Mouse (Mus musculus): Measurements from ENCODE around the gene Fastkd1. TPM values are rescaled to one million over a fixed set of nuclear protein-coding genes. Genes with fewer than 3 reads are reported as not detected.
"Not testable (repeated sequence)": the region's sequence is repeated elsewhere in the genome, so short reads cannot be mapped to it uniquely, and the experiment has no call there.

Fastkd1 gene
- polyA plus RNA-seq, 1 experiment from 2014 or later, result 10.3 TPM

GRCm38 (mm10) chr2:69637989-69638388 is 75.3 kb downstream of the Fastkd1 start:
- H3K36me3 ChIP-seq (ENCODE audit: insufficient read depth, low read length); ATAC-seq (replicated peaks; ENCODE audit: low FRiP score, low read depth); H3K4me2 ChIP-seq (ENCODE audit: low read length); H3K9me3 ChIP-seq (replicated peaks; ENCODE audit: low read length); DNase-seq (ENCODE audit: low spot score); H3K27ac ChIP-seq; H3K9ac ChIP-seq (ENCODE audit: low read depth, low read length); H3K27me3 ChIP-seq (ENCODE audit: insufficient read depth, low read length); H3K4me3 ChIP-seq (replicated peaks; ENCODE audit: low read depth, low read length); H3K4me1 ChIP-seq (replicated peaks; ENCODE audit: insufficient read depth, low read length): not testable (repeated sequence)
- peak; percentile 12; the same call in 1 of the 2 replicates for TF ChIP-seq CTCF (IDR thresholded peaks at IDR 0.05; ENCODE audit: low read depth)
- WGBS, result 82% methylated on average over 7 of the region's 7 CpGs

Other genes starting within 250 kb of the Fastkd1 start
- 37.5 TPM in 2 replicates for gene Lrp2, start 127.5 kb downstream of the Fastkd1 start, polyA plus RNA-seq (2015; fragmentation: Nextera tagmentation; extraction: Ambion mirVana)
- 18.2 and 20.4 TPM in 2 replicates for gene Bbs5, start 66.3 kb downstream of the Fastkd1 start, polyA plus RNA-seq (2015; fragmentation: Nextera tagmentation; extraction: Ambion mirVana)
- gene Klhl41, start 43.4 kb downstream of the Fastkd1 start, polyA plus RNA-seq (2015; fragmentation: Nextera tagmentation; extraction: Ambion mirVana), result 0.14 and 0.20 TPM in 2 replicates
- gene Ppig, start 9.0 kb upstream of the Fastkd1 start, polyA plus RNA-seq (2015; fragmentation: Nextera tagmentation; extraction: Ambion mirVana), result 145 and 149 TPM in 2 replicates
- 2.1 and 2.4 TPM in 2 replicates for gene Ccdc173, start 76.1 kb upstream of the Fastkd1 start, polyA plus RNA-seq (2015; fragmentation: Nextera tagmentation; extraction: Ambion mirVana)
- 28.2 and 28.5 TPM in 2 replicates for gene Phospho2, start 76.1 kb upstream of the Fastkd1 start, polyA plus RNA-seq (2015; fragmentation: Nextera tagmentation; extraction: Ambion mirVana)
- gene Klhl23, start 108.4 kb upstream of the Fastkd1 start, polyA plus RNA-seq (2015; fragmentation: Nextera tagmentation; extraction: Ambion mirVana), result 14.2 and 15.4 TPM in 2 replicates
- gene Ssb, start 148.0 kb upstream of the Fastkd1 start, polyA plus RNA-seq (2015; fragmentation: Nextera tagmentation; extraction: Ambion mirVana), result 351 and 354 TPM in 2 replicates
- 45.8 and 47.0 TPM in 2 replicates for gene Mettl5, start 172.1 kb upstream of the Fastkd1 start, polyA plus RNA-seq (2015; fragmentation: Nextera tagmentation; extraction: Ambion mirVana)
- gene Ubr3, start 183.7 kb upstream of the Fastkd1 start, polyA plus RNA-seq (2015; fragmentation: Nextera tagmentation; extraction: Ambion mirVana), result 12.8 and 13.0 TPM in 2 replicates